Mouse (Mus musculus) kidney, adult 2 months (tissue): ENCODE measurements at regions not wholly inside any gene's neighbourhood (a gene's known extent, or its start where the extent isn't known, plus 50 kb on each side); places are given as distances from the start of the nearest gene placed in this dataset.

Source experiments
- CTCF ChIP-seq: fragments of 200-500 bp; conservative IDR thresholded peaks from 2 replicates; pipeline ENCODE4 v1.5.1; 2011; ENCODE audit warnings: low read depth, mild to moderate bottlenecking, control low read depth, low read length, moderate library complexity, mixed read lengths; ENCODE audit not compliant: insufficient read depth, insufficient read length
- POLR2A ChIP-seq: fragments of 200-500 bp; IDR thresholded peaks from one replicate; pipeline ENCODE4 v1.6.1; 2011; ENCODE audit warnings: low read depth, low read length, control low read depth

DNA sequence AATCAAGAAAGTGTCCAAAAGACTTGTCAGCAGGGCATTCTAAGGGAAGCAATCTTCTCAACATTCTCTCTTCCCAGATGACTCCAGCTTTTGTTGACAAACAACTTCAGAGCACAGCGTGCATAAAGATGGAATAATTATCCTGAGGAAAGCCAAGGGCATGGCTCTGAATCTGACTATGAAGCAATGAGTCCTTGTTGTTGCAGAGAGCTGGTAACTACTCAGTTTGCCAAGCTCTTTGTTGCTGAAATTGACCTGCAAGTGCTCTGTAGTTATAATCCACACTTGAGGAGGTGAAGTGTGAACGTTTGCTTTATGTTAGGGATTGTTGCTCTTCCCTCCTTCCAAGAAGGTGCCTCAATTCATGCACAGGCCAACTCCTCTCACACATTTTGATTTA, 143.1 kb upstream of the Ldb2 start:
- no peak for TF ChIP-seq CTCF
- TF ChIP-seq POLR2A: no peak
